Mouse (Mus musculus) Patski (cell line): ENCODE measurements at regions not wholly inside any gene's neighbourhood (a gene's known extent, or its start where the extent isn't known, plus 50 kb on each side); places are given as distances from the start of the nearest gene placed in this dataset.

Source experiments
- ATAC-seq: fragments of 100-300 bp; one replicate; pipeline ENCODE4 v1.8.0; 2021
- CTCF ChIA-PET: fragments of 350-600 bp; sonication (Branson Sonifier 250); formaldehyde crosslinking; loops from one replicate; lab custom pipeline; 2022; ENCODE audit warnings: inconsistent platforms; lab: Charles Lee
- POLR2A ChIA-PET: fragments of 350-600 bp; sonication (Branson Sonifier 250); formaldehyde crosslinking; loops from one replicate; lab custom pipeline; 2022; ENCODE audit warnings: antibody characterized with exemption, inconsistent platforms; lab: Charles Lee
- DNase-seq: peaks from one replicate; pipeline ENCODE4 v3.0.0-alpha.2; 2011; ENCODE audit warnings: low read depth, low spot score
- H3K27me3 ChIP-seq: fragments of 371-371 bp; one replicate; pipeline ENCODE4 v1.5.1; 2021
- CTCF ChIP-seq: fragments of 100-300 bp; IDR thresholded peaks from one replicate; pipeline ENCODE4 v1.5.1; 2021
- in situ Hi-C: fragments of 300-500 bp; cut with MboI; formaldehyde crosslinking; loops from 3 replicates; pipeline ENCODE4 v1.11.1; 2018; ENCODE audit warnings: low pct_unique_long_range_greater_than_20kb, mixed read lengths

DNA sequence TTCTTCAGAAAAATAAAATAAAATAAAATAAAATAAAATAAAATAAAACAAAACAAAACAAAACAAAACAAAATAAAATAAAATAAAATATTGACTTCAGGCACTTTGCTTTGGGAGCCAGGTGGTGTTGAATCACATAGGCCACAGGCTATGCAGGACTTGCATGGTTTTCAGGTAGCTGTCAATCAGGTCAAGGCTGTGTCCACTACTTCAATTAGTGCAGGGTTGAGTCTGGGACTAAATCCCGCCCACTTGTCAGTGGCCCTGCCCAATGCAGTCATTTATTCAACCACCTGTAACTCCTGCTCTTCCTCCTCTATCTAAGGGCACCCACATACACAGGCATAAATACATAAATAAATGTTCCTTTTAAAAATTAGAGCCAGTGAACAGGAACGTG, 497.3 kb upstream of the Gm5415 start:
- no peak for TF ChIP-seq CTCF
- H3K27me3 ChIP-seq, result peaks cover 3% of the 10 kb centered on the region
- no peak for DNase-seq
- in situ Hi-C loops, result no loop called here
- CTCF ChIA-PET, result no interaction called here
- no peak for ATAC-seq
- POLR2A ChIA-PET, result no interaction called here

DNA sequence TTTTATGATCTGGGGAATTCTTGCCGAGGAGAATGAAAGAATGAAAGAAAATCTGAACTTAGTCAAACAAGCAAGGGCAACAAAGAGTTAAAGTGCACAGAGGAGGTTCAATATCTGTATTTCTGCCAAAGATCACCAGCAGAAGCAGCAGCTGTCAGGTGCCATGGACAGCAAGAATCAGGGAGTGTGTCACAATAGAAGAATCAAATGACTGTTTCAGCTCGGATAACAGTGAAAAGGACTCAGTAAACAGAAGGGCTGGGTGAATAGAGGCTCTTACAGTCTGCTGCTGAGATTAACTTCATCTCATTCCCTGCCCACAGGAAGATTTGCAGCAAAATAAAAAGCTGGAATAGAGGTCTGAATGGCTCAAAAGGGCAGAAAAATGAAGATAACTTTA, 495.3 kb upstream of the Gm5415 start:
- DNase-seq, result no peak
- POLR2A ChIA-PET, result no interaction called here
- ATAC-seq, result no peak
- TF ChIP-seq CTCF, result no peak
- CTCF ChIA-PET, result no interaction called here
- in situ Hi-C loops, result no loop called here
- H3K27me3 ChIP-seq, result peaks cover 3% of the 10 kb centered on the region

DNA sequence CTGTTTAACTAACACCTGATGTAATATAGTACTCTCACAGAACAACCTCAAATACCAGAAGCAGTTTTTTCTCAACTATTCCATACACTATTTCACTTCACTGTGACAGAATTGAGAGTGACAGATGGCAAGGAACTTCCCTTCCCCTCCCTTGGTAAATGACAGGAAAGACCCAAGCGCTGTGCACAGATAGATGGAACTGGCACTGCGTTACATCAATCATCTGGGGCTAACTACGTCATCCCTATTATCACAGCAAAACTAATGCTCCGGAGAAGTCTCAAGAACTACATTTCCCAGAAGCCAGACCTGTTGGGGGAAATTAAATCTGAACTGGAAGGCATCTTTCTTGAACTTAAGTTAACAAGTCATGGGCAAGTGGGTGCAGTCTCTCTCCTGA, 493.6 kb upstream of the Gm5415 start:
- CTCF ChIA-PET, result no interaction called here

DNA sequence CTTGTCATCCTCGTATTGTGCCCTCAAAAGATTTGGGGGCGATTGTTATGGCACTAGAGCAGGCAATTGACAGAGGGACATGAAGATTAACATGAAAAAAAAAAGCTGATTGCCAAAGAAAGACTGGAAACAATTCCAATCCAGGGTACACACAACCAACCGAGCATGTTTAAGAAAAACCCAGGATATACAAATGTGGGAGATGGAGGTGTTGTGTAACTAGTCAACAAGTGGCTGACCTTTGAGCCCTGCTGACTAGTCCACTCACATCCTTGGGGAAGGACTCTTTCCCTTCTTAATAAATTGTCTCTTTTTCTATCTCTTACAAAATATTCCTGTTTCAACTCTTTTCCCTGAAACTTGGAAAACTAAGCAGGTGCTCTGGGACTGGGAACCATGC, 484.9 kb upstream of the Gm5415 start:
- no peak for DNase-seq
- in situ Hi-C loops, result no loop called here
- TF ChIP-seq CTCF, result no peak
- H3K27me3 ChIP-seq, result peaks cover 13% of the 10 kb centered on the region
- ChIA-PET POLR2A (no interaction called here), CTCF (no interaction called here)
- ATAC-seq, result no peak

More for the DNA sequence above, 493.6 kb upstream of the Gm5415 start:
- ATAC-seq (no peak), DNase-seq (no peak)
- no peak for TF ChIP-seq CTCF
- in situ Hi-C loops, result no loop called here
- H3K27me3 ChIP-seq, result peaks cover 3% of the 10 kb centered on the region
- POLR2A ChIA-PET, result interaction anchor here (0.7 kb wide), 1 partner anchor 579 kb away, joined by 4 read pairs; no protein-coding TSS in a partner anchor

DNA sequence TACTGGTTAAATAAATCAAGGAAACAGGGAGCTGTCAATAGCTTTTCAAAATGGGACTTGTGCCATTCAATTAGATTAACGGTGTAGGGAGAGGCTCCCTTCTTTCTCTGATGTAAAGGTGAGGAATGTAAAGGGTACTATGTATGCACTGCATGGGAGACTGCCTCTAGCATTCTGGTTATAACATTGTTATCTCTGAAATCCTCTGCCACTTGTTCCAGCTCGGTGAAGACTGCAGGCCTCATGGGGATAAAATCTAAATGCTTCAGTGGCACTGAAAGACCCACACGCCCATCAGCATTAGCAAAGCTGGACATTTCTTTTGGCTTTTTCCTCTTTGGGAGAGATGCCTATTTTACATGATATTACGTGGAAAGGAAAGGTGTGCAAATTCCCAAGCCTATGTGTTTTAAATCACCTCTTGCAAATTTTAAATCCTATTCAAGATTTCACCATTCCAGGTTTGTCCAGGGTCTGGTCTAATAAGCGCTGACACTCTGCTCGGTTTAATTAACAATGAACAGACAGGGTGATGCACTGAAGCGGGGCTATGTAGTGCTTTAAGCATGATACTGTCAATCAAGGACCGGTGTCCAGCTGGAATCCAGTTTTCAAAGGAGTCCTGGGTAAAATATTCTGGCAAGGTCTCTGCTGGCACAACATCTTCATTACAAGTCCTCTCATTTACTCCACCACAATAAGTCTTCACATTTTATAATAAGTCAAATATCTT, 479.8 kb upstream of the Gm5415 start:
- no peak for TF ChIP-seq CTCF
- ATAC-seq (no peak), DNase-seq (no peak)
- CTCF ChIA-PET, result no interaction called here
- POLR2A ChIA-PET, result no interaction called here
- H3K27me3 ChIP-seq, result peaks cover 12% of the 10 kb centered on the region
- in situ Hi-C loops, result no loop called here

DNA sequence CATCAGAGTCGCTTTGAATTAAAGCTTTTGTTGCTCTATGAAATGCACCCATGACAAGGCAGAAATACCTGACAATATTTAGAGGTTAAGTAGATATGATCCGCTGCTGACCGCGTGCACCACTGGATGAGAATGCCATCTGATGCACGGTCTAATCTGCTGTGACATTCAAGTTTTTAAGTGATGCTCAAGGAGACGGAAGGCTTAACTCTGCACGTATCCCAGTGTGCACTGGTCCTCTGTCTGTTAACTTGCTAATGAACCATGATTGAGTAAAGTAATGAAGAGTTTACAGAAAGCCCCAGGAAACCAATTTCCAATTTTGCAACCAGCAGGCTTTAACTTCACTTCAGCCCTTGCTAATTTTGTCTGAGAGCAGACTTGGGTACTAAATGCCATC, 478.3 kb upstream of the Gm5415 start:
- ATAC-seq, result no peak
- CTCF ChIA-PET, result interaction anchor here (1.5 kb wide), 1 partner anchor 28 kb away, joined by 3 read pairs; no protein-coding TSS in a partner anchor
- POLR2A ChIA-PET, result no interaction called here

DNA sequence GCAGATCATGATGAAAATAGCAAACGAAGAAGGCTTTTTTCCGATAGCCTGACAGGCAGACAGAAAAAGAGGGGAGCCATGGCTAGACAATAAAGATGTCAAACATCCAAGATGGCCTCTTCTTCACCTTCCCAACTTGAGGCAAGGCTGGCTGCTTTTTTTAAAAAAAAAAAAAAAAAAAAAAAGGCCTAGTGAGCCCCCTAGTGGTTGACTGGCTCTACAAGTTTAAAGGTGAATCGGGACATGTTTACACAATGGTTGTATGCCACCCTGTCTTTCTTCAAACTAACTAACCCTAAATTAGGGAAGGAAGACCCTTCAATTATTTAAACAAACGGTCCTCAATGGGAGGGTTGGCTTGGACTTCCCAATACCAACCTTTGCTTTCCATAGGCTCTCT, 475.8 kb upstream of the Gm5415 start:
- TF ChIP-seq CTCF, result peak; percentile 36
- in situ Hi-C loops, result loop anchor here (25.0 kb wide), 1 partner anchor 1811 kb away; the partner anchor contains the start of genes 4931428L18Rik and Pih1d3
- ChIA-PET CTCF (interaction anchor here (1.0 to 1.8 kb wide), 3 partner anchors 10 to 16 kb away, joined by 4 read pairs; no protein-coding TSS in a partner anchor), POLR2A (no interaction called here)
- DNase-seq (no peak), ATAC-seq (no peak)
- H3K27me3 ChIP-seq, result peaks cover 8% of the 10 kb centered on the region

More for the DNA sequence above, 478.3 kb upstream of the Gm5415 start:
- H3K27me3 ChIP-seq, result peaks cover 8% of the 10 kb centered on the region
- DNase-seq, result no peak
- no peak for TF ChIP-seq CTCF
- in situ Hi-C loops, result no loop called here

DNA sequence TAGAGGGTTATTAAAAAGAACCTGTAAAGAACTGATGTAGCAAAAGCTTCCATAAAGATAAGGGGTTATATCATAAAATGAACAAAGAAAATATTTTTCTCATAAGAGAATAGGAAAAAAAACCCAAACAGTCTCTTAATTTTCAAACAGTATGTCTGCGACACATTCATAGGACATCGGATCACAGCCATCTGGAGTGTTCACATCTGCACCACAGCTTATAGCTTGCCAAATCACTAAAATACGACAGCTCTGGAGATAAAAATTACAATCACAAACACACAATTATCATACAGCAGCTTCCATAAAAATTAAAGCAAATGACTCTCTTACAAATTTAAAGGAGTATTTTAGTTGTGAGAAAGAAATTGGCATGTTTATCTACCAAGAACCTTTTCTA, 456.9 kb upstream of the Gm5415 start:
- ChIA-PET POLR2A (no interaction called here), CTCF (interaction anchor here (0.9 kb wide), 1 partner anchor 18 kb away, joined by 5 read pairs; no protein-coding TSS in a partner anchor)
- ATAC-seq, result no peak
- TF ChIP-seq CTCF, result no peak
- in situ Hi-C loops, result loop anchor here (25.0 kb wide), 1 partner anchor 1792 kb away; the partner anchor contains the start of genes 4931428L18Rik and Pih1d3
- no peaks in the 10 kb centered on the region for H3K27me3 ChIP-seq
- no peak for DNase-seq

DNA sequence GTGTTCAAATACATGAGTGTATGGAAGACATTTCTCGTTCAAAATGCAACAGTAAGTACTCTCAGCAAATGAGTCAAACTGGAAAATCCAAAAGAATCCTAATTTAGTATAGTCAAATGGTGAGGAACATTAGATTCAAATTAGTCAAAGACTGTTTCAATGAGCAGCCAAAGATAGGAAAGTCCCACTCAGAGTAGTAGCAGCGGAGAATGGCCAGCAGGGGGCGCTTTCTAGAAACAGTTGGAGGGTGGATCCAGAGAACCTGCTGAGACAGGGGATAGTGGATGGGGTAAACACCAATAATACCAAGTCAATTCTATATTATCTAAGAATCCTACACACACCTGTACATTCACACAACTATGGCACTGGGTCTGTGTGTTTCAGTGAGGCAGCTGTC, 417.9 kb upstream of the Gm5415 start:
- no peak for TF ChIP-seq CTCF
- DNase-seq (no peak), ATAC-seq (no peak)
- H3K27me3 ChIP-seq, result peaks cover 5% of the 10 kb centered on the region
- POLR2A ChIA-PET, result no interaction called here
- in situ Hi-C loops, result loop anchor here (25.0 kb wide), 1 partner anchor 672 kb away; no protein-coding TSS in a partner anchor
- CTCF ChIA-PET, result no interaction called here

DNA sequence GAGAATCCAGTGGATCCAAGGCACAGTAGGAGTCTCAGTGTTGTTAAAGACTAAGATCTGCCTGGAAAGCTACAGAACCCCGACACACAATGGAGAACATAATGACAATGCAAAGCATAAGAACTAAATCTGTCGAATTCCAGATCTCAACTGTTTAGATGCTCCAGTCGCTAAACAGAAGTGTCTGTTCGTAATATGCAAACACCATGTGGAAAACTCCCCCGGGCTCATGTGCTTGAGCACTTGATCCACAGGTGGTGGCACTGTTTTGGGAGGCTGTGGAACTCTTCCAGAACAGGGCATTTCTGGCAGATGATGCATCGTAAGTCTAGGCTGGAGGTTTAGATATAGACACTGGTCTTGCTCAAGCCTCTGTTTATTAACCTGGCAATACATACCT, 412.2 kb upstream of the Gm5415 start:
- H3K27me3 ChIP-seq, result no peaks in the 10 kb centered on the region
- CTCF ChIA-PET, result no interaction called here
- no peak for TF ChIP-seq CTCF
- POLR2A ChIA-PET, result no interaction called here
- ATAC-seq, result no peak
- in situ Hi-C loops, result loop anchor here (25.0 kb wide), 1 partner anchor 678 kb away; no protein-coding TSS in a partner anchor
- no peak for DNase-seq

DNA sequence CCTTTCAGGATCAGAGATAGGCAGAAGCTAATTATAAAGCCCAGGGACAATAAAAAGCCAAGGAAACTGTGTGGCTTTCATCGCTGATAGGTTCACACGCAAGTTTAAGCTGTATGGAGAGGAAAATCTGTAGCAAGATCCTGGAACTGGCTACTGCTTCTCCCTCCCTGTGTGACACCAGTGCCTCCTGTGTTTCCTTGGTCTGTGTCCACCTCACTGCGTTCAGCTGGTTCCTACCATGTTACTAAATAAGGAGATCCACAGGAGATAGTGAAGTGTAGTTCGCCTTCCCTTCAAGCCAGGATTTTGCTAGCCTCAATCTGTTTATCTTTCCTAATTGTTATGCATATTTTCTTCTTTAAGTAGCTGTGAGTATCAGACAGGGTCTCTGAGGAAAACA, 399.2 kb upstream of the Gm5415 start:
- H3K27me3 ChIP-seq, result no peaks in the 10 kb centered on the region
- ATAC-seq (no peak), DNase-seq (no peak)
- in situ Hi-C loops, result no loop called here
- TF ChIP-seq CTCF, result no peak
- ChIA-PET POLR2A (no interaction called here), CTCF (interaction anchor here (1.5 kb wide), 1 partner anchor 17 kb away, joined by 3 read pairs; no protein-coding TSS in a partner anchor)
